Mouse (Mus musculus) bone marrow macrophage, adult 2 months (primary cell): ENCODE measurements at regions not wholly inside any gene's neighbourhood (a gene's known extent, or its start where the extent isn't known, plus 50 kb on each side); places are given as distances from the start of the nearest gene placed in this dataset.

Experiments used
- CTCF ChIP-seq: IDR thresholded peaks from 2 replicates; pipeline ENCODE4 v1.5.1; 2012; ENCODE audit warnings: low read depth, mild to moderate bottlenecking, low read length, moderate library complexity
- POLR2A ChIP-seq: IDR thresholded peaks from 2 replicates; pipeline ENCODE4 v1.6.1; 2012; ENCODE audit warnings: mild to moderate bottlenecking, low read depth, low read length, borderline replicate concordance

DNA sequence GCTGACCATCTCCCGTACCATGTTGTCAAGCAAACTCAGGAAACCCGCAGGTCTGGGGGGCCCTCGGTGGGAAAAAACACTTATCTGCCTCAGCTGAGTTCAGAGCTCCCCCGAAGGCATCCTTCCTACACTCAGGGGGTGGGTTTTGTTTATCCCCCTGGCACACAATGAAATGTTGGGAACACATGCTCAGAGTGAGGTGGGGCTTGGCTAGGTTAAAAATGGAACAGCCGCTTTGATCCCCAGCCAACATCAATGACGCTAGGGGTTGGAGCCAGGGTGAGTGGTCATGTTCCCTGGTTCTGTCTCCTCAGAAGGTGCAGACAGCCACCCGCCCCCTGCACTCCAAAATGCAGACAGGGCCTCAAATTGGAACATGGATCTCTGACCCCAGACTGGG lies 221.3 kb upstream of the Tbx3 start:
- TF ChIP-seq POLR2A = no peak
- TF ChIP-seq CTCF = no peak
